Mouse (Mus musculus) liver, postnatal 0 days (tissue): ENCODE data around the gene Ajuba.

ENCODE experiments used
- CTCF ChIP-seq: sonication (generic); IDR thresholded peaks from 2 replicates; pipeline ENCODE4 v1.5.1; 2016; ENCODE audit warnings: antibody characterized with exemption, low read depth
- EP300 ChIP-seq: IDR thresholded peaks from 2 replicates; pipeline ENCODE4 v1.6.1; 2016; ENCODE audit warnings: antibody characterized with exemption, low read depth, mild to moderate bottlenecking

GRCm38 (mm10) chr14:54528446-54529111 is 48.8 kb downstream of the Ajuba start:
- TF ChIP-seq CTCF: peak; percentile 87
- no peak for TF ChIP-seq EP300
